Mouse (Mus musculus): ENCODE measurements around the gene Pate4.

GRCm38 (mm10) chr9:35558257-35559008, 53.3 kb downstream of the Pate4 start, which contains the start of the genes Ddx25 and Pus3:
- TF ChIP-seq CTCF (IDR thresholded peaks at IDR 0.05) (no peak), POLR2A (IDR thresholded peaks at IDR 0.05; ENCODE audit: insufficient read depth, low read depth, low read length) (no peak), EP300 (IDR thresholded peaks at IDR 0.05; ENCODE audit: insufficient read depth, low read depth, low read length) (no peak)
